Mouse (Mus musculus) R1 (cell line): ENCODE data around the gene Ccnd3.
A peak's percentile ranks its signal among the peaks of the same experiment; 100 is the strongest.

Experiments used
- DNase-seq: peaks from one replicate; pipeline ENCODE4 v3.0.0-alpha.2; 2018; ENCODE audit warnings: low read depth, low spot score

Gene Ccnd3

DNA sequence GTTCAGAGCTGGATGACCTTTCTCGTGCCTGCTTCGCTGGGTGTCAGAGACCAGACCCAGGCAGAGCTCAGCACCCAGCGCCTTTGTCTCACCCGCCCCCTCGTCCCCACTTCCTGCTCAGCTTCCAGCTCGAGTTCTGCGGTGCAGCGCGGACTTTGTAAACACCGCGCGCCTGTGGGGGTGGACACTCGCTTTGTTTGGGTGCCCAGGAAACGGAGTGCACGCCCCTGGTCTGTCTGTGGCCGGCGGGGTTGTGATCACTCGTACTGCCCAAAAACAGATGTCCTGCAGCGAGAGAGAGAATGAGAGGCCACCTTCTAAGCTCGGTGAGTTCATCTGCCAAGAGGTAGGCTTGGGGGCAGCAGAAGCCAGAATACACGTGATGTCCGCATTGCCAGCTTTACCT lies at the start of gene Ccnd3:
Gene Ccnd3 (plus strand): TSS at position 111 of the 406 bp plus-strand sequence.
- DNase-seq: no peak

DNA sequence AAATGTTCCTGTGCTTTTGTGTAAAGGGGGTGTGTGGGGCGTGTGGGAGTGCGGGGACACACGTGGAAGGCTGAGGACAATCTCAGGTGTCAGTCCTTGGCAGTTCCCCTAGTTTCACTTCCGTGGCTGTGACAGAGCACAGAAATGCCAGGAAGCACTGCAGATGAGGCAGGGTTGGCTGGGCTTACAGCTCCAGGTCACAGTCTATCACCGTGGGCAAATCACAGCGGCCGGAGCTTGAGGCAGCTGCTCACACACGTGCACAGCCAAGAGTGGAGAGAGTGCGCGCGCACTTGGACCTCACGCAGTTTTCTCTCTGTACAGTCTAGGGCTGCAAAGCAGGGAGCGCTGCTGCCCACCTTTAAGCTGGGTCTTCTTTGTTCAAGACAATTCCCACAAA lies 46.5 kb upstream of the Ccnd3 start:
- peak; percentile 16 for DNase-seq

DNA sequence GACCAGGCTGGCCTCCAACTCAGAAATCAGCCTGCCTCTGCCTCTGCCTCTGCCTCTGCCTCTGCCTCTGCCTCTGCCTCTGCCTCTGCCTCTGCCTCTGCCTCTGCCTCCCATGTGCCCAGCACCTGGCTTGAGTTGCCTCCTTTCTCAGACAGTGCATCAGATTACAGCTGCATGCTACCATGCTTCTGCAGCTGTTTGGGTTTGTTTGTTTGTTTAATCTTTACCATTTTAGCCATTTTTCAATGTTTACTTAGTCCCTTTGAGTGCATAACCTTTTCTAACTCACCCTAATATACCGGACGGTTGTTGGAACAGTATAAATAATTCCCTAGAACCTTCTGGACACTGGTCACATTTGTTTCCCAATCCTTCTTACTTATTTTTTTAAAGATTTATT lies 45.9 kb upstream of the Ccnd3 start:
- DNase-seq: no peak

DNA sequence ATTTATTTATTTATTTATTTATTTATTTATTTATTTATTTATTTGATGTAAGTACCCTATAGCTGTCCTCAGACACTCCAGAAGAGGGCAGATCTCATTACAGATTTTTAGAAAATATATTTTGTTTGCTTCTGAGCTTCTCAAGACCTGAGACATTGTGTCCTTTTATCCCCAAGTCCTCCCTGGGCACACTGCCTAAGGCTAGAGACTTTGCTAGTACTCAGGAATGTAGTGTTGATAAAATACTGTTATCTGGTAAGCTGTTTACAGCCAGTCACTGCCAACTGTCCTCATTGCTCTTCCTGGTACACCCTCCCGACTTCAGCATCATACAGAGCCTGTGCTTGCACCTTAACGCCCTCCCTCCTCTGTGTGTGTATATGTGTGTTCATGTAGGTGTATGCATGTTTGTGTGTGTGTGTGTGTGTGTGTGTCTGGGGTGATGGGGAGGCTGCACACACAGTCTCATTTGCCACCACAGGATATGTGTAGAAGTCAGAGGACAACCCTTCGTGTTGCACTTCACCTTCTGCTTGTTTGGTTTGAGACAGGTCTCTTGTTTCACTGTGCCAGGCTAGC lies 45.4 kb upstream of the Ccnd3 start:
- no peak for DNase-seq

DNA sequence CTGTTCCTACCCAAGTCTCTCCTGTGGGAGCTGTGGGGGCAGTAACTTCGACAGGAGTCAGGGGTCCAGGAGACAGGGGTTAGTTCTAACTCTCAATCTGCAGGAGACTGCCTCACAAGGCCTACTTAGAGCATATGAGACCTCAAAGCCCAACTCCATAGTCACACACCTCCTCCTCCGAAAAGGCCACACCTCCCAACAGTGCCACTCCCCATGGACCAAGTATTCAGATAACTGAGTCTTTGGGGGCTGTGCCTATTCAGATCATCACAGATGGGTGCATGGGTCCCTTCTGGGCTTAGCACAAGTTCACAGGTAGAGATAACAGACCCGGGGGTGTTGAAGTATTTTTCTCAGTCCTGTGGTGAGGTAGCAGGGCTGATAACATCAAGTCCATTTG lies 43.2 kb upstream of the Ccnd3 start:
- DNase-seq: no peak

DNA sequence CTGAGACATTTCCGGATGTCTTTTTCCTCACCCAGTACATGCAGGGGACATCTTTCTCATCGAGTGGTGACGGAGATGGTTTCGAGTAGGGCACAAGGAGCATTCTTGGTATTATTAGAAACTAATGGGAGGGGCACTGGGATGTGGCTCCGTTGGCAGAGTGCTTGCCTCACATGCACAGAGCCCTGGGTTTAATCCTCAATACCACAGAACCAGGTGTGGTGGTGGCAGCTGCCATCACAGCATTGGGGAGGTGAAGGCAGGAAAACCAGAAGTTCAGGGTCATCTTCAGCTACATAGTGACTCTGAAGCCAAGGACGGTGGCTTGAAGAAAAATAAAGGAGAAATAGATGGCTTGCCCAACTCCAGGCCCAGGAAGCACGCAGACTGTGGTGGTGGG lies 42.6 kb upstream of the Ccnd3 start:
- DNase-seq: no peak

DNA sequence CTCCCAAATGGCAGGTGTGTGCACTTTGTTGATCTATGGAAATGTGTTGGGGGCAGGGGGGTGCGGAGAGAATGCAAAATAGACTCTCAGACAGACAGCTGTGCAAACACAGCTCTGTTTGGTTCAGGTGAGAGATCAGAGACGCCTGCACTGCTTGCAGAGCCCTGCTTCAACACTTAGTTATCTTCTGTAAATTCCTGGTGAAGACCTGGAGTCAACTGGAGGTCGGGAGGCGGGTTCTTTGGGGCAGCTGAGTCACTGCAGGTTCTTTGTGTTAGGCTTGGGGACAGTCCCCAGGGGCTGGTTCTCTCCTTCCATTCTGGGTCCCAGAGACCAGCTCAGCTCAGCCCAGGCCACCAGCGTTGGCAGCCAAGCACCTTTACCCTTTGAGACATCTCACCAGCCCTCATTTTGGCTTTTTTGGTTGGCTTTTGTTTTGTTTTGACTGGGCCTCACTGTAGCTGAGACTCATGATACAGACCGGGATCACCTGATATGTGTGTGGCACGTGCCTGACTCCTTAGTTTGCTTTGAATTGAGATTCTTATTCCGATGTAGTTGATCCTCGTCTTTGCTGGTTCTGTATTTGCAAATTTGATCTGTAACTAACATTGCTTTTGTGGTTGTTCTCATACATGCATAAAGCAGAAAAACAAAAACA lies 42.0 kb upstream of the Ccnd3 start:
- DNase-seq: peak; percentile 20

DNA sequence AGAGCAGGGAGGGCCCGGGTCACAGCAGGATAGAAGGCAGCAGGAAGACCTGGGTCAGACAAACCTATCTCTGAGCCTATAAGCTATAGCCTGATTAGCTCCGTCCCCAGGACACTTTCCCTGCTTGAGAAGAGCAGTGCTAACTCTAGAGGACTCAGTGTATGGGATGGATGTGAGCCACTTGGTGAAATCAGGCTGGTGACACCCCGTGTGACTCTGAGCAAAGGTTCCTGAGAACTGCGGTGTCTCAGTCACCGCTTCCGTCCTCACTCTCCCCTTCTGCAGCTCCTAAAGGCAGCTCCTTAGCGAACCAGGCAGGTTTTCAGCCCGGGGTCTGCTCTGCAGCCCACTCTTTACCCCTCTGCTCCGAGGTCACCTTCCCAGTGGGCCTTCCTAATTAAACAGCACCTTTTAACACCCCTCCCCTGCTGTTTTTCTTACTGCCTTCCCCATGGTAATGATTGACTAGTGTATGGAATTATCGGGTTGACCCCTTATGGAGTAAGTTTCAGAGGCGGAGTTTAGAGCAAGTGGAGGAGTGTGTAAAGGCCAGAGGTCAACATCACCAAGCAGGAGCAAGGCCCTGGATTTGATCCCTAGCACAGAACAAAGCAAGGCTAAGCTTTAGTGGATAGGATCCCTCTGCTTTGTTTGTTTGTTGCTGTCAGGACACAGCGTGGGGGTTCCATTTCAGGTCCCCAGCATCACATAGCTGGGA lies 40.4 kb upstream of the Ccnd3 start:
- no peak for DNase-seq

DNA sequence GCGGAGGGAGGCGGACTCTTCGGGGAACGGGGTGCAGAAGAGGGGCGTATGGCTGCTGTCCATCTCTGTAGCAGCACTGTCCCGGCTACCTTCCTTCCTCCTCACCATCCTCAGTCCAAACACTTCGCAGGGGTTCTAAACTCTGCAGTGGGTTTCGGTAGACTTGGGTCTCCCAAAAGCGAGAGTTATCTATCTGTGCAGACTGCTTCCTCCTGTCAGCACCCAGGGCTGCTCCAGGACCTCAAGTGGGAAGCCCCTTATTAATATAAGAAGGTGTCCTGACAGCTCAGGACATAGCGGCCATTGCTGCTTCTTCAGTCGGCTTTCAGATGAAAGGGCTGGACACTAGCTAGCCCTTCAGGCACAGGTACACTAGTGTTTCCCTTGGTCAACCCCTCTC lies 39.8 kb upstream of the Ccnd3 start:
- DNase-seq: no peak

DNA sequence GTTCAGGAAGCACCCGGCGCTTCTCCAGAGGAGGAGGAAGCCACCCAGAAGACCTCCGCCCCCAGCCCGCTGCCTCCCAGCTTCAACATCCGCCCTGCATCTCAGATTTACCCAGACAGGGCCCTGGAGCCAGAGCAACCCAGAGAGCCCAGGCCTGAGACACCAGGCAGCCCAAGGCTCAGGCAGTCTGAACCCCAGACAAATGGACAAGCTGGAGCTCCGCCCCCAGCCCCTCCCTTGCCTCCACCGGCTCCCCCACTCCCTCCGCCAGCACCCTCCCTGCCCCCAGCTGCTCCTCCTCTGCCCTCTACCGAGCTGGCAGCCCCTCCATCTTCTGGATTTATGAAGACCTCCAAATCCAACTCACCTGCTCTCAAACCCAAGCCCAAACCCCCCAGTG lies 38.6 kb upstream of the Ccnd3 start:
- no peak for DNase-seq

DNA sequence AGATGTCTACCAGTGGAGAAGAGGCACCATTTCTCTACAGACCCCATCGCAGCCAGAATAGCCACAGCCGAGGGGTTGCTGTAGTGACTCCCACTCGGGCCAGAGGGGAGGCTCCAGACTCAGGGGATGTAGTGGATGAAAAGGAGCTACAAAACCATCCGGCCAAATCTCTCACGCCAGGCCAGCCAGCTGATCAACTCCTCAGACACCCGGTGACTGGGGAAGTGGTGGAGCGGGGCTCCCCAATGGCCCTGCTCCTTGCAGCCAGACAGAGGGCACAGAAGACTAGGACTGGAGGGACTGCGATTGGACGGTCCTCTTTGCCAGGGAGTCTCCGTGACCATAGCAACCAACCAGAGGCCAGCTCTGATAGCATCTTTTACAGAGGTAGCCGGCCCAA lies 37.2 kb upstream of the Ccnd3 start:
- DNase-seq: no peak

DNA sequence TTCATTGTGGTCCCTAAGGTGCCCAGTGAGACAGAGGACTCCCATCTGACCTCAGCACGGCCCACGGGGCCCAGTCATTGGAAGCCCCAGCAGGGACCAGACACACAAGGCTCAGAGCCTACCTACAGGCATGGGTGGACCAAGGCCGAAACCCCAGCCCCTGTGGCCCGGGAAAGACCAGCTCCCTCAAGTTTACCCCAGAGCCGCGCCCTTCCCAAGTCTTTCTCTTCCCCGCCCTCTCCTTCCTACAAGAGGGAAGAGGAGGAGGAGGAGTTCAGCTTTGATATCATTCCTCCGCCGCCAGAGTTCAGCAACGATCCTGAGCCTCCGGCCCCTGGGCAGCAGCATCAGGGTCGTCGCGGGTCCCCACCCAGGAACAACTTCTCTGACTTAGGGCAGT lies 36.8 kb upstream of the Ccnd3 start:
- peak; percentile 53 for DNase-seq

DNA sequence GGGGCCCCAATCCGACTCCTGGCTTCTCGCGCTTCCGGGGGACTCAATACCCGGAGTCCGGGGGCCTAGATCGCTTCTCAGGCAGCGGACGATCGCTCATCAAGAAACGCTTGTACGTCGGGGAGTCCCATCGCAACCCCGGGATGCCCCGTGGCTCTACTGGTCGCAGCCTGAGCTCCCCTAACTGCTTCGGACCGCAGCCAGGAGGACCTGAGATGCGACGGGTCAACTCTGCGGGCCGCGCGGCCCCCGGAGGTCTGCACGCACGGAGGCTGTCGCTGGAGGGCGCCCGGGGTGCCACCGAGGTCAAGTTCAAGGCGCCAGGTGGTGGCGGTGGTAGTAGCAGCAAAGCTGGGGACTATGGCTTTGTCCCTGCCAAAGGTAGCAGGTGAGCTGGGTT lies 36.4 kb upstream of the Ccnd3 start:
- peak; percentile 52 for DNase-seq

DNA sequence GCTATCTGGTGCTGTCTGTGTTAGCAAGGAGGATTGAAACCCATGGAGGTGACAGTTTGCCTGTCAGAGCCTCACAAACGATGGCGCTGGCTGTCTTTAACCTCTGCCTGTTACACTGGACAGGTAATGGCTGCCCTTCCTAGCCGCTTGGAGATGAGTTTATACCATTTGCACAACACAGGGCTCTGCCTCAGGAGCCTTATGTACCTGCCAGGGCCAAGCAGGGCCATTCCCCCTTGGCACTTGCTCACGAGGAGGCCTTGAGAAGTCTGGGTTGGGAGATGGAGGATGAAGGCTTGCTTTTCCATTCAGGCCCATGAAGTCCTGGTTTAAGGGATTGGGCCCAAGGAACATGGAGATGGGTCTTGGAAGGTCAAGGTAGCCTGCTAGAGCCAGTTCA lies 35.2 kb upstream of the Ccnd3 start:
- DNase-seq: no peak

DNA sequence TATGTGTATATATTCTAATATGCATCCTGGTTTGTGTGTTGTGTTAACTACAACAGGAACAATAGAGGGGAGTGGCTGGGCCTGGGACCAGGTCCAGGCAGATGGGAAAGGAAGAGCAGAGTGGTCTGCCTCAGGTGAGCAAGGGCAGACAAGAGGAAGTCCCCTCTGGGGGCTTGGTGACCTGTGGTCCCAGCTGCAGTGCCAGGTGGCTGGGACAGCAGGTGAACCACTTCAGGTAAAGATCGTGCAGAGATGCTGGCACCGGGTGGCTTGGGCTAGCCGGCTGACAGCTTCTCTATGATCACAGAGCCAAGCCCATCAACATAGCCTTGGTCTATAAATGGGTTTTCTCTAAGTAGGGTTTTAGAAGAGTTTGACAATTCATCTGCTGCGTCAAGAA lies 34.7 kb upstream of the Ccnd3 start:
- no peak for DNase-seq

DNA sequence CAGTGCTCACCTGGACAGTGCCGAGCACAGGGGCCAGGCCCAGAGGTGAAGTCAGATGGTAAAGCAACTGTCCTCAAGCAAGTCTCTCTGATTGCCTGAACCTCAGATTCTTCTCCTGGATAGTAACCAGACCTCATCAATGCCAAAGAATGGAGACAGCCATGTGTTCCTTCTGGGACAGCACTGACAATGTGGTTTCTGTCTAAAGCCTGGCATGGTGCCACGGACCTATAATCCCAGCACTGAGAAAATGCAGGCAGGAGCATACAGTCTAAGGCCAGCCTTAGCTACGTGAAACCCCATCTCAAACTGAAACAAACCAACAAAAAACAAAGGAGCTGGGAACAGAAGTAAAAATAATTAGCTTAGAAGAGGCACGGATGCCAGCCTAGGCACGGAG lies 34.2 kb upstream of the Ccnd3 start:
- DNase-seq: no peak

DNA sequence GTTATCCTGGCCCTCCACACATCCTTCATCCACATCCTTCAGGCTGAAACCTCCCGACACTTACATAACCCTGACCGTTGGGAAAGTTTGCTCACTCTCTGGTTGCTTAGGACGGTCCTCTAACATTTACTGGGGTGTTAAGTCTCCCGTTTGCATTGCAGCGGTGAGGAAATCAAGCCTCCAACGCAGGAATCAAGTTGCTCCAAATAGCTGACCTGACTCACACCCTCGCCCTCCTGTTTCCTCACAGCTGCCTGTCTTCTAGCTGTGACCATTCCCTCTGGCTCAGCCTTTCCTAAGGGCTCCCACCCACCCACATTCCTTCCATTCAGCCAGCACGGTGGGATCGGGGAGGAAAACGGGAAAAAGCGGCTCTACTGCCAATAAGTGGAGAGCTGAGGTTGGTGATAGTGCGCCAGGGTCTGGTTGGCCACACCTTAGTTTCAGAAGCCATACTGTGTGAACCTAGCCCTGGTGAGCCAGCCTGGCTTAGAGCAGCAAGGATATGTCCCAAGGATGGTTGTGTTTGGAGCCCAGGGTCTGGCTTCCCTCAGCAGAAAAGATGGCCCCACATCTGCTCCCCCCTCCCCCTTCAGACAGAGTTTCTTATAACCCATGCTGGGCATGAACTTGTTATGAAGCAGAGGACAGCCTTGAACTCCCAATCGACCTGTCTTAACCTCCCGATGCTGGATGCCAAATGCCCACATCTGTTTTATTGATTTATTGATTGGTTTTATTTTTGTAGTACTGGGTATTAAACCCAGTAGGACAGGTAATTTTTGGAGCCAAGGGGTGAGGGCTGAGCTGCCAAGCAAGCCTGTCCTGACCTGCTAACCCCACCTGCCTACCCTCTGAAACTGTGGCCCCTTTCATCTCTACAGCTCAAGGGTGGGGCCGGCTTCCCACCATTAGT lies 32.2 kb upstream of the Ccnd3 start:
- DNase-seq: peak; percentile 61

DNA sequence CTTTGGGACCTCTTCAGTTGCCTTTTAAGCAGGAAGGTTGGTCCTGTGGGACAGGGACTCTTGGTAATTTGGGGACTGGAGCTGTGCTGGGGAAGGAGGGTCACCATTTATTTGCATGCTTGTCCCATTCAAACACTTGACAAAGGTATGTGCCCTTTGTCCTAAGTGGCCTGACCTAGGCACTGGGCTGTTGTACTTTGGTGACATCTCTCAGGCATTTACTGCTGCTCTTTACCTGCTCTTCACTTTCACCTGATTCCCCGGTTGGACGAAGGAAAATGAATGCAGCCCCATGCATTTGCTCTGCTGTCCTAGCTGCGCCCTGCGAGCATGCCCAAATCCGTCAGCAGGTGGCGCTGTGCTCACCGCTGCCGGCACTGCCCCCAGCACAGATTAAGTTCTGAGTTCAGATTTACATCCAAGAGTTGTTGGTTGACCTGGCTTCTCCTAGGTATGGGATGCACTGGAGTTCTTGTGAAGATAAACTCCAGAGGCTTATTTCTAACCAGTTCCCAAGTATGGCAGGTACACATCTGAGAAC lies 31.3 kb upstream of the Ccnd3 start:
- peak; percentile 63 for DNase-seq

DNA sequence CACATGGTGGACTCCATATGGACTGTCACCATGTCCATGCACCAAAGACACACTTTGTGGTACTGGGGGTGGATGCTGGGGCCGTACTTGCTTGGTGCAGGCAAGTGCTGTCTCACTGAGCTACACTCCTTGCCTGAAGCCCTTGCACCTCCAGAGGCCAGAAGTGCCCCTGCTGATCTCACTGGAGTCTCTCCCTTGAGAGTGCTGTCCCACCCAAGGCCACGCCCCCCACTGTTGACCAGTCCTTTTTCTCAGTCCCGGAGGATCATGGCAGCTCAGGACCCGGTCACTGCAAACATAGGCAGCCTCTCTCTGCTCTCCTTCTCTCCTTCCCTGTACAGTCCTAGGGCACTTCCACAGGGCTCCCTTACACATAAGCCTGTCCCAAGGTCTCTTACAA lies 30.6 kb upstream of the Ccnd3 start:
- DNase-seq: no peak

DNA sequence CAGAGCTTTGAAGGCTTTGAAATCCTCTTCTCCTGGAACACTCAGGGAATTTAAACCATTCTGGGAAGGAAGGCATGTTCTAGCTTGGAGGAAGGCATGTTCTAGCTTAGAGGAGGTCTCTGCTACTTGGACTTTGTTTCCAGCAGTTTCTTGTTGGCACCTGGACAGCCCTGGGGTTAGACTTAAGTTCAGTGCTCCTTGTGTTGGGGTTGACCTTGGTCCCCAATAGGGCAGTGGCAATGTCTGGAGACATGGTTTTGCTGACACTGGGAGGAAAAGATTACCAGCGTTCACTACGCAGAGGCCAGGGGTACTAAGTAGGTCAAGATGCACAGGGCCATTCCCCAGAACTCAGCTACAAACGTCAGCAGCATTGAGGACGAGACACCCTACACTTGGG lies 29.7 kb upstream of the Ccnd3 start:
- DNase-seq: no peak

DNA sequence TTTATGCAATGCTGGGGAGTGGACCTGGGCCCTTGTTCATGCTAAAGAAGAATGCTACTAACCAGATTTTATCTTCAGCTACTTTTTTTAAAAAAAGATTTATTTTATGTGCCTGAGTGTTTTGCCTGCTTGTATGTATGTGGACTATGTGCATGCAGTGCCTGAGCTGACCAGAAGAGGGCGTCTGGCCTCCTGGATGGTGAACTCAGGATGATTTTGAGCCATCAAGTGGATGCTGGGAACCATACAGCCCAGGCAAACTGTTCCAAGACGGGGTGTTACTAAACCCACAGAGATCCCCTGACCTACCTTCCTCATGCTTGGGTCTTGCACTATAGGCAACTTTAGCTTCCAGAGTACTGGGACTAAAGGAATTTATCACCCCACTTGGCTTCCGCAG lies 29.1 kb upstream of the Ccnd3 start:
- peak; percentile 84 for DNase-seq

DNA sequence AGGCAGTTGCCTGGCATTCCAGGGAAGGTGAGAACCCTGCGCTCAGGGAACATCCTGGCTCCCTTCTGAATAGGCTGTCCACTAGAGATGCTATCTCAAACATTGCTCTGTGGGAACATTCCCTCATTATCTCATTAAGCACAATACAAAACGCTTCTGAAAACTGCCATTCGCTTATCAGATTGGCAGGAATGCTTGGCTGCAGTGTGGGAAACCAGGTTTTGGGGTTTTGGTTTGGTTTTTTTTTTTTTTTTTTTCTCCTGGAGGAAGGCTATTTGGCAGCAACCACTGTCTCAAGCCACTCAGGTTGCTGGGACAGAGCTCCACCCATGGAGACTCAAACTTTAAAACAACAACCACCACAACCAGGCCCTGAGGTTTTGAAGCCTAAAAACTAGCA lies 25.0 kb upstream of the Ccnd3 start:
- DNase-seq: no peak
